Mouse (Mus musculus) midbrain, embryonic 13.5 days (tissue): ENCODE data around the gene Abcb8. TPM values are rescaled to one million over a fixed set of nuclear protein-coding genes. Genes with fewer than 3 reads are reported as not detected.
A peak's percentile ranks its signal among the peaks of the same experiment; 100 is the strongest.

Experiments
- ATAC-seq: fragments of 200-750 bp; cut with Nextera tagmentation; 2 replicates; pipeline ENCODE4 v1.8.0; 2017; ENCODE audit warnings: mild to moderate bottlenecking, moderate TSS enrichment, moderate library complexity
- H3K27ac ChIP-seq: fragments of 300-500 bp; sonication (generic); 2 replicates; pipeline ENCODE4 v1.5.1; 2015; ENCODE audit warnings: inconsistent platforms, mild to moderate bottlenecking, moderate library complexity
- H3K27me3 ChIP-seq: fragments of 300-500 bp; sonication (generic); 2 replicates; pipeline ENCODE4 v1.6.1; 2015; ENCODE audit warnings: mild to moderate bottlenecking, inconsistent platforms
- H3K36me3 ChIP-seq: fragments of 300-500 bp; sonication (generic); 2 replicates; pipeline ENCODE4 v1.6.1; 2015; ENCODE audit warnings: mild to moderate bottlenecking, inconsistent platforms
- H3K4me1 ChIP-seq: fragments of 300-500 bp; sonication (generic); replicated peaks from 2 replicates; pipeline ENCODE4 v1.6.1; 2015; ENCODE audit warnings: inconsistent platforms
- H3K4me2 ChIP-seq: fragments of 300-500 bp; sonication (generic); replicated peaks from 2 replicates; pipeline ENCODE4 v1.6.1; 2015; ENCODE audit warnings: moderate library complexity, mild to moderate bottlenecking, inconsistent platforms
- H3K4me3 ChIP-seq: fragments of 300-500 bp; sonication (generic); replicated peaks from 2 replicates; pipeline ENCODE4 v1.5.1; 2015; ENCODE audit warnings: mild to moderate bottlenecking, inconsistent platforms
- H3K9ac ChIP-seq: fragments of 300-500 bp; sonication (generic); replicated peaks from 2 replicates; pipeline ENCODE4 v1.6.1; 2015; ENCODE audit warnings: mild to moderate bottlenecking, inconsistent platforms
- H3K9me3 ChIP-seq: fragments of 300-500 bp; sonication (generic); 2 replicates; pipeline ENCODE4 v1.6.1; 2016; ENCODE audit warnings: mild to moderate bottlenecking, inconsistent platforms
- WGBS: fragments of 180-500 bp; shearing (Covaris S2); methylation state at CpG from one replicate; pipeline ENCODE4 v1.1.7; 2015; 5-methylcytosine and 5-hydroxymethylcytosine counted together
- polyA plus RNA-seq: library from polyadenylated mRNA; unstranded; fragments of >200 nt; fragmentation: Nextera tagmentation; extraction: Ambion mirVana; gene quantifications from 2 replicates; pipeline ENCODE4 v1.2.1, GENCODE M21; 2015

Gene Abcb8
- polyA plus RNA-seq, 1 experiment from 2014 or later = 51.5 TPM

DNA sequence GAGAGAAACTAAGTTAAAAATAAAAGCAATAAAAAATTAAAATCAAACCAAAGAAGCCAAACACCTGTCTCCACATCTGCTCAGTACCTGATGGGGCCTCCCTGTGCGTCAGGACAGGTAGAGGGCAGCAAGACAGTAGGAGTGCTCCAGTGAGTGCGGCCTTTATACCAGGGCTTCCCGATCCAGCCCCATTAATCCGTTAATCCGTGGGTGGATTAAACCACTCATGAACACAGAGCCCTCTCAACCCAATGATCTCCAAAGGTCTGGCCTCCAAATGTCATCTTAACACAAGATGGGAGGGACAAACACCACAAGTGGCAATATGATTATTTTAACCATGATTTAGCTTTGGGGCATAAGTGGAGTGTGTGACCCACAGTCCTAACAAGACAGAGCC is 19.7 kb upstream of the Abcb8 start:
- H3K9ac ChIP-seq = no peak overlapping the region

DNA sequence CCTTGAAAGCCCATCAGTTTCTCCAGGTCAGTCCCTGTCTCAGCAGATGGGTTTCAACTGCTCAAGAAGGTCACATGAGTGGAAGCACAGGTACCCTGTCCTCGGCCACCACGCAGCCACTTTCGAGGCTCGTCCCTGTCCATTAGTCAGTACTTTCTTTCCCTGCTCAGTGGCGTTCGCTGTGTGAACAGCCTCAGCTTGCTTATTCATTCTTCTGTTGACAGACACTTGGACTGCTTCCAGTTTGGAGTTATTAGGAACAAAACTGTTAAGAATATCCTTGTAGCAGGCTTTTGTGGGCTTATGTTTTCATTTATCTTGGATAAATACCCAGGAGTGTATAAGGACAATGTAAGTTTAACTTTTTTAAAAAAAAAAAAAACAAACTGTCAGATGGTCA is 19.2 kb upstream of the Abcb8 start:
- Histone ChIP-seq H3K9me3 (no peaks in the 10 kb centered on the region), H3K9ac (no peak overlapping the region), H3K27me3 (peaks cover 4% of the 10 kb centered on the region; the same call in 1 of the 2 replicates), H3K4me3 (no peak overlapping the region), H3K27ac (no peak overlapping the region), H3K4me2 (no peak overlapping the region), H3K36me3 (no peaks in the 10 kb centered on the region), H3K4me1 (peaks cover 7% of the 10 kb centered on the region; the same call in 1 of the 2 replicates)
- ATAC-seq = no peak
- WGBS = 56% methylated on average over 6 of the region's 6 CpGs

More for the DNA sequence above, 19.7 kb upstream of the Abcb8 start:
- Histone ChIP-seq H3K4me3 (no peak overlapping the region), H3K27ac (no peak overlapping the region), H3K4me1 (peaks cover 7% of the 10 kb centered on the region; the same call in 1 of the 2 replicates), H3K9me3 (no peaks in the 10 kb centered on the region), H3K36me3 (no peaks in the 10 kb centered on the region), H3K4me2 (no peak overlapping the region), H3K27me3 (peaks cover 4% of the 10 kb centered on the region; the same call in 1 of the 2 replicates)
- no peak for ATAC-seq
- WGBS = 43% methylated on average over 5 of the region's 5 CpGs

DNA sequence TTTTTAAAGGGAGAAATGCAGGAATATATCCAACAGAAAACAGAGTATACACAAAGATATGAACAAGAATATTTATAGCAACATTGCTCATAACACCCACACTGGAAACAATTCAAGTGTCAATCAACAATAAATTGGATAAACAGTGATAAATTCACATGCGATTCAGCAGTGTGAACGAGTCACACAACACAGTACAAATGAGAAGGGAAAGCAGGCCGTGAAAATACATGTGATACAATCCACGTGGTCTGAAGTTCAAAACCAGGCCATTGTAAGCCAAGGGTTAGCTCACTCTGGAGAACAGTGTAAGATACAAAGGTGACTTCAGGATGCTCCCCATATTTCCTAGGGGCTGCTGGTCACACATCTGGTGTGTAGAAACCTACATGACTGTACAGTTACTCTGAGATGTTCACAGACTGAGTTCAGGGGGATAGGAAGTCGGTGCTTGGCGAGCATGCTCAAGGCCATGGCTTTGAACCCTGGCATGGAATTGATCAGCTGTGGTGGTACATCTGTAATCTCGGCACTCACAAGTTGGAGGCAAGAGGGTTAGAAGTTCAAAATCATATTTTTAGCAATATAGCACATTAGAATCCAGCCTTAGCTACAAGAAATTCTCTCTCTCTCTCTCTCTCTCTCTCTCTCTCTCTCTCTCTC is 18.7 kb upstream of the Abcb8 start:
- no peaks in the 10 kb centered on the region for H3K9me3 ChIP-seq
- no peak overlapping the region for H3K4me2 ChIP-seq
- H3K27me3 ChIP-seq = peaks cover 4% of the 10 kb centered on the region; the same call in 1 of the 2 replicates
- no peak for ATAC-seq
- no peak overlapping the region for H3K27ac ChIP-seq
- no peak overlapping the region for H3K4me3 ChIP-seq
- 84% methylated on average over 7 of the region's 7 CpGs for WGBS
- H3K4me1 ChIP-seq = peaks cover 7% of the 10 kb centered on the region; the same call in 1 of the 2 replicates
- H3K36me3 ChIP-seq = no peaks in the 10 kb centered on the region
- no peak overlapping the region for H3K9ac ChIP-seq

DNA sequence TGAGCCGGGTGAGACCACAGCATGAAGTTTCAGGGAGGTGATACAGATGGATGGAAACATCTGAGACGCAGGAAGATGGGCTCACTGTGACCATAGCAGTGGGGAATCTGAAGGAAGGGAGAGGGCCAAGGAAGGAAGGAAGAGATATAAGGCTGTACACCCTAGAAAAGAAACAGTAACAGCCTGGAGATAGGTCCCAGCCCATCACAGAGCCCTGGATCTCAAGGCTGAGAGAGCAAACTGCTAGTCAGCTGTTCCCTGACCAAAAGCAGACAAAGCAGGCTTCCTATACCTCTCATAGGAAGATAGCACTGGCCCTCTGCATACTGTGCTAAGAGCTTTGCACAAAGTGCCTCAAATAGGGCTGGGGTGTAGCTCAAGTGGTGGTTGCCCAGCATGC is 14.8 kb upstream of the Abcb8 start:
- ATAC-seq = no peak
- Histone ChIP-seq H3K9me3 (no peaks in the 10 kb centered on the region), H3K27me3 (peaks cover 4% of the 10 kb centered on the region; the same call in 1 of the 2 replicates)

DNA sequence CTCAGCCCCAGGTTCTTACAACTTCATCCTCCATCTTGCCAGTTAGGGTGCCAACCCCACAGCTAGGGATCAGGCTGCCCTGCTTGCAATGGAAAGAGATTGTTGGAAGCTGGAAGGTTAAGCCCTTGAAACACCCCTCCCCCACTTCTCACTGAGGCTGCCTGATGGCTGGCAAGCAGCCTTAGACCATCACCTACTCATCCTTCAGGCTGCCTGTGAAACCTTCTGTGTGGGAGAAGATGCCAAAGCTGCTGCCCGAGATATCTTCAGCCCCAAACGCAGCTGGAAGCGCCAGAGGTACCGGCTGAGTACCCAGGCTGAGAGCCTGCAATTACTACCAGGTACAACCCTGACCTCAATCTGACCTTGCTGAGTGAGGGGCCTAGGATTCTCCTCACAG is 14.0 kb upstream of the Abcb8 start:
- ATAC-seq = no peak
- no peak overlapping the region for H3K27ac ChIP-seq
- H3K4me3 ChIP-seq = no peak overlapping the region
- peaks cover 18% of the 10 kb centered on the region for H3K4me1 ChIP-seq
- no peak overlapping the region for H3K9ac ChIP-seq
- no peaks in the 10 kb centered on the region for H3K9me3 ChIP-seq
- H3K4me2 ChIP-seq = no peak overlapping the region
- no peaks in the 10 kb centered on the region for H3K36me3 ChIP-seq
- H3K27me3 ChIP-seq = peaks cover 5% of the 10 kb centered on the region; the same call in 1 of the 2 replicates
- WGBS = 89% methylated on average over 4 of the region's 4 CpGs

More for the DNA sequence above, 14.8 kb upstream of the Abcb8 start:
- Histone ChIP-seq H3K4me1 (peaks cover 18% of the 10 kb centered on the region), H3K4me3 (no peak overlapping the region), H3K27ac (no peak overlapping the region), H3K4me2 (no peak overlapping the region), H3K9ac (no peak overlapping the region), H3K36me3 (no peaks in the 10 kb centered on the region)
- 89% methylated on average over 2 of the region's 2 CpGs for WGBS

DNA sequence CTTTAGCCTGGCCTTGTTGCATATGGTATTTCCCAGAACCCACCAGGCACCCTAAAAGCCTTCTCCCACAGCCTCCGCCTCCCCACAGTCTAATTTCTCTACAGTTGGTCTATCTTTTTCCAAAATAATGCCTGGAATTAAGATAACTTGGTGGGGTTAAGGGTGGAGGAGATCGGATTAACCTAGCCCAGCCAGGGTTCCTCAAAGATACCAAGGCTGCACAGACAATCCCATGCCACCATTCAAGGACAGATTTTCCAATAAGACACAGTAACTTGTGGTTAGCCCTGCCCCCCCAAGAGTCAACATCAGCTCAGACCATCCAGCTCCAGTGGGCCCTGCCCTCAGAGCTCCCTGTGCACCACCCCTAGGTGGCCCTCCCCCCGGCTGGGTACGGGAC is 13.0 kb upstream of the Abcb8 start:
- H3K4me3 ChIP-seq = no peak overlapping the region
- H3K9ac ChIP-seq = no peak overlapping the region
- ATAC-seq = no peak
- no peaks in the 10 kb centered on the region for H3K36me3 ChIP-seq
- peaks cover 15% of the 10 kb centered on the region for H3K27me3 ChIP-seq
- no peak overlapping the region for H3K4me2 ChIP-seq
- peaks cover 18% of the 10 kb centered on the region for H3K4me1 ChIP-seq
- H3K27ac ChIP-seq = no peak overlapping the region
- 97% methylated on average over 4 of the region's 4 CpGs for WGBS
- H3K9me3 ChIP-seq = no peaks in the 10 kb centered on the region

DNA sequence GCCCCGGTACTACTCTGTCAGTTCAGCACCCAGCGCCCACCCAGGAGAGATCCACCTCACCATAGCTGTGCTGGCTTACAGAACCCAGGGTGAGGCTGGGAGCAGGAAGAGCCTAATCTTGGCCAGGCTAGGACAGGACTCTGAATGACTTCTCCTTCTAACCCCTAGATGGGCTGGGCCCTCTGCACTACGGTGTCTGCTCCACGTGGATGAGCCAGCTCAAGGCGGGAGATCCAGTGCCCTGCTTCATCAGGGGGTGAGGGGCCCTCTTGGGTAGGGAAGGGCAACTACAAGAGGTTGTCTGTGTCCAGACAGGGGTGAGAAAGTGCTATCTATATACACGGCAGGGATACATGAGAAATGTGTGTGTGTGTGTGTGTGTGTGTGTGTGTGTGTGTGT is 12.0 kb upstream of the Abcb8 start:
- H3K9me3 ChIP-seq = no peaks in the 10 kb centered on the region
- whole genome bisulfite sequencing = 69% methylated on average over 6 of the region's 6 CpGs
- H3K36me3 ChIP-seq = no peaks in the 10 kb centered on the region
- no peak overlapping the region for H3K4me2 ChIP-seq
- H3K27ac ChIP-seq = no peak overlapping the region
- ATAC-seq = no peak
- H3K4me1 ChIP-seq = peaks cover 18% of the 10 kb centered on the region
- H3K4me3 ChIP-seq = no peak overlapping the region
- no peak overlapping the region for H3K9ac ChIP-seq
- peaks cover 25% of the 10 kb centered on the region for H3K27me3 ChIP-seq

DNA sequence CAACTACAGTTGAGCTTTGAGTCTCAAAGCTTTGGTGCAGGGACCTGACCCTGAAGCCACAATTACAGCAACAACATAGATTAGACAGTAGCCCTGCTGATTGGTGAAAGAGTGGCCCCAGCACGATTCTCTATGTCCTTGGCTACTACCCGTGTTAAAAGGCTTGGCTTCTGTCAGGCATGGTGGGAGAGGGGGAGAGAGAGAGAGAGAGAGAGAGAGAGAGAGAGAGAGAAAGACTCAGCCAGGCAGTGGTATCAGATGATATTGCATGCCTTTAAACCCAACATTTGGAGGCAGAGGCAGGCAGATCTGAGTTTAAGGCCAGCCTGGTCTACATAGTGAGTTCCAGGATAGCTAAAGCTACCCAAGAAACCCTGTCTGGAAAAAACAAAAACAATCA is 11.5 kb upstream of the Abcb8 start:
- Histone ChIP-seq H3K9ac (no peak overlapping the region), H3K4me3 (no peak overlapping the region), H3K36me3 (no peaks in the 10 kb centered on the region), H3K4me2 (no peak overlapping the region), H3K9me3 (no peaks in the 10 kb centered on the region), H3K27me3 (peaks cover 30% of the 10 kb centered on the region), H3K27ac (no peak overlapping the region), H3K4me1 (peaks cover 22% of the 10 kb centered on the region)
- 70% methylated on average over 2 of the region's 2 CpGs for WGBS
- no peak for ATAC-seq

DNA sequence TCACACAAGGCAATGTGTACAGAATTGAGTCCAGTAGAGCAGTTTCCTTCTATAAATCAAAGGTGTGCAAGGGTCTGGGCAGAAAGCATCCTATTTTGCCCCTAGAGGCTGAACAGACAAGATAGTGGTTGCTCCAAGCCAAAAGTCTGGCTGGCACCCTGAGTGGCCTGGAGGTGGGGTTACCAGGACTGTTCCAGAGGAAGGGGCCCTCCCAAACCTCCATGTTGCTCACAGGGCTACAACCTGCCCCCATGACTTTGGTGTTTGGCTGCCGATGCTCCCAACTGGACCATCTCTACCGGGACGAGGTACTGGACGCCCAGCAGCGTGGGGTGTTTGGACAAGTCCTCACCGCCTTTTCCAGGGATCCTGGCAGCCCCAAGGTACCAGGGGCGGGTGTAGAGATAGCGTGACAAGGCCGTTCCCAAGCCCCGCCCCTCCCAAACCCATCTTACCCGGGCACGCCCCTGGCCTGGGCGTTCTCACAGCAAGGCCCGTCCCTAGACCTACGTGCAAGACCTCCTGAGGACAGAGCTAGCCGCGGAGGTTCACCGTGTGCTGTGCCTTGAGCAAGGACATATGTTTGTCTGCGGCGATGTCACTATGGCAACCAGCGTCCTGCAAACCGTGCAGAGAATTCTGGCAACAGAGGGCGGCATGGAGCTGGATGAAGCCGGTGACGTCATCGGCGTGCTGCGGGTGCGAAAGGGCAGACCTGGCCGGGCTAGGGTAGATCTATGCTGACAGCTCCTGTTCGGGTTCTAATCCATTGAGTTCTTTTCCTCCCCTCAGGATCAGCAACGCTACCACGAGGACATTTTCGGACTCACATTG is 10.2 kb upstream of the Abcb8 start:
- H3K4me3 ChIP-seq = peak overlapping the region; percentile 45
- peak overlapping the region; percentile 66 for H3K4me2 ChIP-seq
- WGBS = 1% methylated on average over 34 of the region's 34 CpGs
- peak overlapping the region; percentile 67 for H3K27ac ChIP-seq
- H3K36me3 ChIP-seq = no peaks in the 10 kb centered on the region
- peak; percentile 91 for ATAC-seq
- peaks cover 38% of the 10 kb centered on the region for H3K27me3 ChIP-seq
- H3K4me1 ChIP-seq = peaks cover 34% of the 10 kb centered on the region
- no peaks in the 10 kb centered on the region for H3K9me3 ChIP-seq
- H3K9ac ChIP-seq = peak overlapping the region; percentile 60

DNA sequence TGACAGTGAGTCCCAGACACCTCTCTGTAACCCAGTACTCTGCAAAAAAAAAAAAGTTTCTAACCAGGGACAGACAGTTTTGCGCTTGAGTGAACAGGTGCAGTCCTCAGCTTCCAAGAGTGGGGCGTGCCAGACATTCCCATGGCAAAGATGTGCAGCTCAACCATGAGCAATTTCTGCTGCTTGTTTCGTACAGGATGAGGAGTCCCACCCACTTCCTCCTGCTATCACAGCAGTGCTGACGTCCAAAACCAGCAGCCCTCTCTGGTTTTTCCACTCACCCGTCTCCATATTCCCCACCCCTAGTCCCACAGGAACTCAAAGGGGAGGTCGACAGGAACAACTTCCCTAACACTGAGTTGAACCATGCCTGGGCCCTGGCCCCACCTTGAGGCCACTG is 9.1 kb upstream of the Abcb8 start:
- Histone ChIP-seq H3K9me3 (no peaks in the 10 kb centered on the region), H3K36me3 (no peaks in the 10 kb centered on the region), H3K9ac (no peak overlapping the region), H3K4me2 (no peak overlapping the region), H3K4me3 (no peak overlapping the region), H3K27me3 (peaks cover 50% of the 10 kb centered on the region), H3K27ac (no peak overlapping the region), H3K4me1 (peaks cover 37% of the 10 kb centered on the region)
- WGBS = 75% methylated on average over 6 of the region's 6 CpGs
- no peak for ATAC-seq

DNA sequence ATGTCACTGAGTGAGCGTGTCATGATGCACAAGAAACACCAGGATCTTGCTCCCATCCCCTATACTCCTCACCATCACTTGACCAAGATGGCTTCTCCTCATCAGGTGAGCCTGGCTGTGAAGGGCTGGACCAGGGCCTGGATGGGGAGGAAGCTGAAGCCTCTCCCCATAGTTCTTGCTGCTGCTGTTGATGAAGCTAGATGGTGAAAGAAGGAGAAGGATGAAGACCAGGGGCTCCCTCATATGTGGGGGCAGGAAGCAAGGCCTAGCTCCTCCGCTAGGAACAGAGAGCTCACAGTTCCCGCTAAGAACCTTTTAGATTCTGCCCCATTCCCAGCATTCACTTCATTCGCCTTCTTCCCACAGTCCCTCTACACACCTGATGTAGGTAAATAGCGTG is 8.1 kb upstream of the Abcb8 start:
- Histone ChIP-seq H3K4me1 (peaks cover 37% of the 10 kb centered on the region), H3K4me3 (no peak overlapping the region), H3K4me2 (no peak overlapping the region), H3K9me3 (no peaks in the 10 kb centered on the region), H3K27me3 (peaks cover 59% of the 10 kb centered on the region), H3K36me3 (no peaks in the 10 kb centered on the region), H3K9ac (no peak overlapping the region), H3K27ac (no peak overlapping the region)
- no peak for ATAC-seq
- 85% methylated on average over 5 of the region's 5 CpGs for WGBS

DNA sequence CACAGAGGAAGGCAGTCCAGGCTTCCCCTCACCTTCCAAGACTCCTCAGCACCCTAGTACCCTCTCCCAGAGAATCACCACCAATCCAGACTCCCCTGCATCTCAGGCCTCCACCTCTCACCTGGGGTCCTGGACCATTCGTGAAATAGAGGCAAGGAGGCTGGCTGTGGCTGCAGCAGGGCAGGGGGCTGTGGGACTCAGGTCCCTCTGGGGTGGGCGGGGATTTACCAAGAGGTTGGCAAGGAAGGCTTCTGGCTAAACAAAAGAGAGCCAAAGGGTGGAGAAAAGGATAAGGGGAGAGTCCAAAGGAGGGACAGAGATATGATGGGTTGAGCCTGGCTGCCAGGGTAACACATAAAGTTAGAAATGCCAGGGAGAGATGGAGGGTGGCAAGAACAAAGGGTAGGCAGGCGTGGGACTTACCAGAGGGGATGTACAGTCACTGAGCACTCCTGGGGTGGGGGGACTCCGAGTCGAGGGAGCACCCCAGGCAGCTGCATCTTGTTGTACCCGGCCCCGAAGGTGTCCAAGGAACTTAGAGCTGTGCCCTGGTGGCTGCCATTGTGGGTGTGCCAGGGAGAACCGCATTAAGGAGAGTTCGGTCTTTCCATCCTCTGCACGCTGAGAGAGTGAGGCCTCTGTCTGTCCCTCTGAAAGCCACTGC is 7.4 kb upstream of the Abcb8 start:
- no peaks in the 10 kb centered on the region for H3K36me3 ChIP-seq
- H3K27me3 ChIP-seq = peaks cover 63% of the 10 kb centered on the region
- 80% methylated on average over 10 of the region's 10 CpGs for WGBS

More for the DNA sequence above, 7.4 kb upstream of the Abcb8 start:
- Histone ChIP-seq H3K4me2 (no peak overlapping the region), H3K4me1 (peaks cover 37% of the 10 kb centered on the region), H3K9me3 (no peaks in the 10 kb centered on the region), H3K27ac (no peak overlapping the region), H3K9ac (no peak overlapping the region), H3K4me3 (no peak overlapping the region)
- ATAC-seq = no peak
